Mouse (Mus musculus): Measurements from ENCODE around the gene Med27.

The Med27 gene

GRCm38 (mm10) chr2:29400812-29401211 lies 54.2 kb downstream of the Med27 start:
- no peak for DNase-seq

GRCm38 (mm10) chr2:29401868-29402267 lies 55.2 kb downstream of the Med27 start:
- no peak for DNase-seq

GRCm38 (mm10) chr2:29402550-29403076 lies 56.0 kb downstream of the Med27 start:
- no peak for DNase-seq

GRCm38 (mm10) chr2:29403799-29404530 lies 57.3 kb downstream of the Med27 start:
- DNase-seq, result peak; percentile 32

GRCm38 (mm10) chr2:29404931-29405330 lies 58.3 kb downstream of the Med27 start:
- DNase-seq, result no peak

- no peak for DNase-seq
Observed at GRCm38 (mm10) chr2:29405848-29406247, 59.2 kb downstream of the Med27 start.

- DNase-seq, result no peak
Observed at GRCm38 (mm10) chr2:29407350-29407749, 60.7 kb downstream of the Med27 start.

GRCm38 (mm10) chr2:29407764-29408163 lies 61.1 kb downstream of the Med27 start:
- no peak for DNase-seq

- no peak for DNase-seq
Observed at GRCm38 (mm10) chr2:29410884-29411283, 64.3 kb downstream of the Med27 start.

GRCm38 (mm10) chr2:29412458-29412857 lies 65.8 kb downstream of the Med27 start:
- no peak for DNase-seq

GRCm38 (mm10) chr2:29413259-29413993 lies 66.8 kb downstream of the Med27 start:
- no peak for DNase-seq

- no peak for DNase-seq
Observed at GRCm38 (mm10) chr2:29414852-29415473, 68.3 kb downstream of the Med27 start.

GRCm38 (mm10) chr2:29418498-29418897 lies 71.9 kb downstream of the Med27 start:
- no peak for DNase-seq

- DNase-seq, result no peak
Observed at GRCm38 (mm10) chr2:29419434-29419833, 72.8 kb downstream of the Med27 start.

- DNase-seq, result no peak
Observed at GRCm38 (mm10) chr2:29419946-29420345, 73.3 kb downstream of the Med27 start.

- no peak for DNase-seq
Observed at GRCm38 (mm10) chr2:29422126-29422840, 75.7 kb downstream of the Med27 start.

- no peak for DNase-seq
Observed at GRCm38 (mm10) chr2:29423059-29423458, 76.4 kb downstream of the Med27 start.

- no peak for DNase-seq
Observed at GRCm38 (mm10) chr2:29425386-29425785, 78.8 kb downstream of the Med27 start.

- DNase-seq, result no peak
Observed at GRCm38 (mm10) chr2:29426684-29427083, 80.1 kb downstream of the Med27 start.

- no peak for DNase-seq
Observed at GRCm38 (mm10) chr2:29432565-29432964, 85.9 kb downstream of the Med27 start.

GRCm38 (mm10) chr2:29436376-29436775 lies 89.8 kb downstream of the Med27 start:
- DNase-seq, result no peak

GRCm38 (mm10) chr2:29437111-29437510 lies 90.5 kb downstream of the Med27 start:
- no peak for DNase-seq

All from right cerebral cortex, postnatal 14 days (tissue).